ENCODE assay signal across 8 mouse cellular contexts in the genomic region with DNA sequence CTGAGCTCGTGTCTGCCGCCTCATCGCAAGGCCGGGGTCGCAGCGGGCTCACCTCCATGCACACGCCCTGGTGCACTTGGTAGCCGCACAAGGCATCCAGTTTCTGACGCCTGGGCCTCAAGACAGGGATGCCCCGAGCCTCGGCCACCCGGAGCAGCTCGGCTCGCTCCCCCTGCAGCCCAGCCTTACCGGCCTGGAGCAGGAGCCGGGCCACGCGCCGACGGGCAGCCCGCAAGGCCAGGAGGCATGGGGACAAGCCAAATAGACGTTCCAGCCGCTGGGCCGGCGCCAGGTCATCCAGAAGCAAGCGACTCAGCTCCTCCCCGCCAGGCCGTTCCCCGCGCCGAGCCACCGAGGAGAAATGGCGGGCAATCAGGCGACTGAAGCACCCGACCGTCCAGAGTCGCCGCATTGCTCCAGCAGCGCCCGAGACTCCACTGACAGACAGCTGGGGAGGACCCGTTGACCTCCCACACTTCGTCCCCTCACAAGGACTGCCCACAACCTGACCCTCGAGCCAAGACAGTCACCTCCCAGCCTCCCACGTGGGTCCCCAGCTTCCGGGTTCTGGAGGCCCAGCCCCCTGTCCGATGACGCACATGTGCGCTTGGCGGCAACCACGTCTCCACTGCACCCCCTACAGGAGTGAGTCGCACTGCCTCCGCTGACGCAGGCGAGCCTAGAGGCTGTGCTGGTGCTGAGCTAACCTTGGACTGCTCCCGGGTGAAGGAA. TPM values are rescaled to one million over a fixed set of nuclear protein-coding genes. Genes with fewer than 3 reads are reported as not detected.
DNase-seq lines count a peak whose midpoint lies in the region; ATAC-seq and TF ChIP-seq lines count a peak whose summit lies in the region.

Mrm1 (minus strand) TSS at position 555 of the 732 bp plus-strand sequence.

- H3K9ac ChIP-seq in embryonic facial prominence, embryonic 14.5 days (ENCODE audit: low read depth, low read length): peak within 1 kb of the TSS; percentile 76
- peak within 1 kb of the TSS; percentile 81 for H3K9ac ChIP-seq in heart, adult 2 months (ENCODE audit: low read depth, low read length)
- H3K9ac ChIP-seq in limb, embryonic 13.5 days: peak within 1 kb of the TSS; percentile 75
- H3K9ac ChIP-seq in midbrain, embryonic 16.5 days (ENCODE audit: low read depth, low read length): peak within 1 kb of the TSS; percentile 74

- no peaks in the 10 kb centered on the region for H3K4me1 ChIP-seq in embryonic facial prominence, embryonic 14.5 days (ENCODE audit: control insufficient read depth, insufficient read depth, low read length)
- H3K4me1 ChIP-seq in heart, adult 2 months (ENCODE audit: control insufficient read depth, insufficient read depth, low read length): peaks cover 3% of the 10 kb centered on the region
- H3K4me1 ChIP-seq in limb, embryonic 13.5 days: peaks cover 12% of the 10 kb centered on the region; the same call in 1 of the 2 replicates
- H3K4me1 ChIP-seq in midbrain, embryonic 16.5 days (ENCODE audit: control insufficient read depth, insufficient read depth, low read length): no peaks in the 10 kb centered on the region

- under 1% methylated on average over 48 of the region's 55 CpGs for WGBS in embryonic facial prominence, embryonic 14.5 days
- under 1% methylated on average over 55 of the region's 55 CpGs for WGBS in heart, adult 2 months
- under 1% methylated on average over 55 of the region's 55 CpGs for WGBS in limb, embryonic 13.5 days
- under 1% methylated on average over 55 of the region's 55 CpGs for WGBS in midbrain, embryonic 16.5 days

- peak within 1 kb of the TSS; percentile 72 for H3K4me3 ChIP-seq in embryonic facial prominence, embryonic 14.5 days (ENCODE audit: low read depth, low read length)
- peak within 1 kb of the TSS; percentile 86 for H3K4me3 ChIP-seq in heart, adult 2 months
- H3K4me3 ChIP-seq in limb, embryonic 13.5 days: peak within 1 kb of the TSS; percentile 75
- peak within 1 kb of the TSS; percentile 64 for H3K4me3 ChIP-seq in midbrain, embryonic 16.5 days (ENCODE audit: low read depth, low read length)

- ATAC-seq in embryonic facial prominence, embryonic 14.5 days (ENCODE audit: low read depth): peak; percentile 93
- peak; percentile 87 for ATAC-seq in limb, embryonic 13.5 days (ENCODE audit: low FRiP score, low read depth)
- ATAC-seq in midbrain, embryonic 16.5 days: peak; percentile 80

- H3K79me2 ChIP-seq in heart, adult 2 months (replicated peaks; ENCODE audit: control insufficient read depth, insufficient read depth, low read length): no peaks in the 10 kb centered on the region

- H3K27ac ChIP-seq in embryonic facial prominence, embryonic 14.5 days (replicated peaks; ENCODE audit: low read depth, low read length): peak within 1 kb of the TSS; percentile 75
- peak within 1 kb of the TSS; percentile 93 for H3K27ac ChIP-seq in heart, adult 2 months
- peak within 1 kb of the TSS; percentile 70; the same call in 1 of the 2 replicates for H3K27ac ChIP-seq in limb, embryonic 13.5 days
- peak within 1 kb of the TSS; percentile 55 for H3K27ac ChIP-seq in midbrain, embryonic 16.5 days (ENCODE audit: low read length)

- peak; percentile 98 for TF ChIP-seq EP300 in heart, adult 2 months (IDR thresholded peaks at IDR 0.05; ENCODE audit: insufficient read depth, low read depth, low read length)

- peak; percentile 96 for DNase-seq in 3T3-L1 (ENCODE audit: low read depth, low spot score)
- peak; percentile 75 to 93 for DNase-seq in adrenal gland, postnatal 4 days (ENCODE audit: low spot score in 2 of 2)
- DNase-seq in embryonic facial prominence, embryonic 14.5 days (ENCODE audit: low spot score): peak; percentile 94
- peak; percentile 95 to 96 for DNase-seq in heart, adult 2 months
- DNase-seq in kidney, adult 8-10 months: peak; percentile 97
- peak; percentile 95 to 98 for DNase-seq in spleen, postnatal 10 days (ENCODE audit: low spot score in 2 of 2)

- 0 out of 2 replicates have a peak, but pooled peaks cover 6% of the 10 kb centered on the region for H3K36me3 ChIP-seq in embryonic facial prominence, embryonic 14.5 days (ENCODE audit: control insufficient read depth, insufficient read depth, low read length)
- H3K36me3 ChIP-seq in heart, adult 2 months (ENCODE audit: control insufficient read depth, insufficient read depth, low read length): peaks cover 3% of the 10 kb centered on the region
- peaks cover 12% of the 10 kb centered on the region for H3K36me3 ChIP-seq in limb, embryonic 13.5 days
- no peaks in the 10 kb centered on the region for H3K36me3 ChIP-seq in midbrain, embryonic 16.5 days (ENCODE audit: control insufficient read depth, insufficient read depth, low read length)

- no peaks in the 10 kb centered on the region for H3K9me3 ChIP-seq in embryonic facial prominence, embryonic 14.5 days (ENCODE audit: control insufficient read depth, low read length)
- no peaks in the 10 kb centered on the region for H3K9me3 ChIP-seq in limb, embryonic 13.5 days
- no peaks in the 10 kb centered on the region for H3K9me3 ChIP-seq in midbrain, embryonic 16.5 days (replicated peaks; ENCODE audit: control insufficient read depth, low read length, poor library complexity, severe bottlenecking)

- peak; percentile 87 for TF ChIP-seq POLR2A in heart, adult 2 months (IDR thresholded peaks at IDR 0.05; ENCODE audit: insufficient read depth, low read depth, low read length)

- no peak; the same call in none of the 2 replicates for TF ChIP-seq CTCF in heart, adult 2 months (IDR thresholded peaks at IDR 0.05)

- H3K4me2 ChIP-seq in embryonic facial prominence, embryonic 14.5 days (ENCODE audit: low read depth, low read length): peak within 1 kb of the TSS; percentile 99
- H3K4me2 ChIP-seq in limb, embryonic 13.5 days (replicated peaks): peak within 1 kb of the TSS; percentile 99
- H3K4me2 ChIP-seq in midbrain, embryonic 16.5 days (ENCODE audit: low read length): peak within 1 kb of the TSS; percentile 86

- intact Hi-C loops in heart, adult 2 months (cut with DNase I): loop anchor here (2.0 to 5.0 kb wide), 2 partner anchors 20 to 307 kb away; partner anchors contain the start of gene Aatf

- no peaks in the 10 kb centered on the region for H3K27me3 ChIP-seq in embryonic facial prominence, embryonic 14.5 days (replicated peaks; ENCODE audit: control insufficient read depth, insufficient read depth, low read length)
- H3K27me3 ChIP-seq in heart, adult 2 months (ENCODE audit: control insufficient read depth, insufficient read depth, low read length): no peaks in the 10 kb centered on the region
- H3K27me3 ChIP-seq in limb, embryonic 13.5 days: no peaks in the 10 kb centered on the region
- no peaks in the 10 kb centered on the region for H3K27me3 ChIP-seq in midbrain, embryonic 16.5 days (ENCODE audit: control insufficient read depth, insufficient read depth, low read depth, low read length)

RNA-seq across cellular contexts. Expression of gene Mrm1, which starts in this region (rescaled TPM):
- total RNA-seq in adrenal gland, postnatal 4 days (2021): 10 to 100 TPM; 24.5 to 26.0 TPM
- 7.9 and 12.0 TPM in 2 replicates for polyA plus RNA-seq in embryonic facial prominence, embryonic 14.5 days (2014; fragmentation: Nextera tagmentation; extraction: Ambion mirVana)
- 10 to 100 TPM; 18.9 to 19.7 TPM for total RNA-seq in heart, adult 2 months (2021)
- 14.7 and 28.1 TPM in 2 replicates for polyA plus RNA-seq in heart, adult 2 months (2012; rRNA removed)
- polyA plus RNA-seq in limb, embryonic 13.5 days (2015; fragmentation: Nextera tagmentation; extraction: Ambion mirVana): 8.4 and 8.5 TPM in 2 replicates
- 12.8 and 18.5 TPM in 2 replicates for polyA plus RNA-seq in midbrain, embryonic 16.5 days (2015; fragmentation: Nextera tagmentation; extraction: Ambion mirVana)

Comparison
In these comparisons a context has a peak if more than half of its experiments do, and no peak if none do; other contexts are left out.
1. Peak in every context shown above with its lines: DNase-seq, ATAC-seq, H3K4me3 ChIP-seq and H3K27ac ChIP-seq.